Mouse (Mus musculus): ENCODE measurements around the gene Mrps21. TPM values are rescaled to one million over a fixed set of nuclear protein-coding genes. Genes with fewer than 3 reads are reported as not detected.
A peak's percentile ranks its signal among the peaks of the same experiment; 100 is the strongest.
"Not testable (repeated sequence)": the region's sequence is repeated elsewhere in the genome, so short reads cannot be mapped to it uniquely, and the experiment has no call there.

Gene Mrps21
- polyA plus RNA-seq, 1 experiment from 2014 or later: 354 TPM

- peak; percentile 25 for TF ChIP-seq CTCF (IDR thresholded peaks at IDR 0.05)
- H3K27me3 ChIP-seq; in situ Hi-C loops (cut with MboI; ENCODE audit: low pct_unique_long_range_greater_than_20kb); ATAC-seq; DNase-seq (ENCODE audit: low read depth, low spot score): not testable (repeated sequence)
- ChIA-PET POLR2A (interaction anchor here (0.6 to 0.7 kb wide), 4 partner anchors 9 to 174 kb away, joined by 3 to 6 read pairs (median 4); no protein-coding TSS in a partner anchor), CTCF (interaction anchor here (1.3 kb wide), 1 partner anchor 183 kb away, joined by 3 read pairs; no protein-coding TSS in a partner anchor)
These were observed 13.0 kb downstream of the Mrps21 start for GRCm38 (mm10) chr3:95858278-95858677.

GRCm38 (mm10) chr3:95857050-95857449, 14.3 kb downstream of the Mrps21 start:
- in situ Hi-C loops (cut with MboI; ENCODE audit: low pct_unique_long_range_greater_than_20kb); DNase-seq (ENCODE audit: low read depth, low spot score); H3K27me3 ChIP-seq; ATAC-seq: not testable (repeated sequence)
- POLR2A ChIA-PET: interaction anchor here (1.8 kb wide), 1 partner anchor 13 kb away, joined by 5 read pairs; no protein-coding TSS in a partner anchor
- CTCF ChIA-PET: interaction anchor here (1.3 kb wide), 1 partner anchor 107 kb away, joined by 6 read pairs; no protein-coding TSS in a partner anchor

GRCm38 (mm10) chr3:95856115-95856514, 15.2 kb downstream of the Mrps21 start:
- in situ Hi-C loops (cut with MboI; ENCODE audit: low pct_unique_long_range_greater_than_20kb): no loop called here
- peak; percentile 14 for ATAC-seq
- H3K27me3 ChIP-seq: no peaks in the 10 kb centered on the region
- POLR2A ChIA-PET: interaction anchor here (0.7 to 1.8 kb wide), 4 partner anchors 13 to 406 kb away, joined by 3 to 5 read pairs (median 4); no protein-coding TSS in a partner anchor
- CTCF ChIA-PET: interaction anchor here (1.3 kb wide), 1 partner anchor 108 kb away, joined by 6 read pairs; no protein-coding TSS in a partner anchor
- no peak for TF ChIP-seq CTCF (IDR thresholded peaks at IDR 0.05)
- no peak for DNase-seq (ENCODE audit: low read depth, low spot score)

- no peak for TF ChIP-seq CTCF (IDR thresholded peaks at IDR 0.05)
- H3K27me3 ChIP-seq: no peaks in the 10 kb centered on the region
- peak; percentile 80 for ATAC-seq
- ChIA-PET CTCF (interaction anchor here (1.3 kb wide), 1 partner anchor 108 kb away, joined by 6 read pairs; no protein-coding TSS in a partner anchor), POLR2A (interaction anchor here (0.7 to 1.8 kb wide), 4 partner anchors 13 to 406 kb away, joined by 3 to 5 read pairs (median 4); no protein-coding TSS in a partner anchor)
- in situ Hi-C loops (cut with MboI; ENCODE audit: low pct_unique_long_range_greater_than_20kb): no loop called here
- DNase-seq (ENCODE audit: low read depth, low spot score): peak; percentile 82
These were observed 15.7 kb downstream of the Mrps21 start, which contains the start of gene Prpf3 for GRCm38 (mm10) chr3:95855502-95856089. TSS of gene Prpf3 (minus strand) at chr3:95855885.

- H3K27me3 ChIP-seq: no peaks in the 10 kb centered on the region
- CTCF ChIA-PET: no interaction called here
- no peak for TF ChIP-seq CTCF (IDR thresholded peaks at IDR 0.05)
- DNase-seq (ENCODE audit: low read depth, low spot score) (no peak), ATAC-seq (no peak)
- in situ Hi-C loops (cut with MboI; ENCODE audit: low pct_unique_long_range_greater_than_20kb): no loop called here
- POLR2A ChIA-PET: no interaction called here
These were observed 20.0 kb downstream of the Mrps21 start for GRCm38 (mm10) chr3:95851317-95851716.

- CTCF ChIA-PET: interaction anchor here (1.0 kb wide), 1 partner anchor 116 kb away, joined by 4 read pairs; no protein-coding TSS in a partner anchor
- in situ Hi-C loops (cut with MboI; ENCODE audit: low pct_unique_long_range_greater_than_20kb): no loop called here
- POLR2A ChIA-PET: interaction anchor here (0.7 to 0.8 kb wide), 2 partner anchors 17 to 23 kb away, joined by 3 read pairs; no protein-coding TSS in a partner anchor
- no peak for DNase-seq (ENCODE audit: low read depth, low spot score)
- no peak for ATAC-seq
- no peak for TF ChIP-seq CTCF (IDR thresholded peaks at IDR 0.05)
- no peaks in the 10 kb centered on the region for H3K27me3 ChIP-seq
These were observed 20.7 kb downstream of the Mrps21 start for GRCm38 (mm10) chr3:95850611-95851010.

GRCm38 (mm10) chr3:95842503-95843214, 28.7 kb downstream of the Mrps21 start:
- ATAC-seq: no peak
- no peak for DNase-seq (ENCODE audit: low read depth, low spot score)
- TF ChIP-seq CTCF (IDR thresholded peaks at IDR 0.05): peak; percentile 60
- no peaks in the 10 kb centered on the region for H3K27me3 ChIP-seq
- POLR2A ChIA-PET: interaction anchor here (0.7 kb wide), 1 partner anchor 25 kb away, joined by 6 read pairs; no protein-coding TSS in a partner anchor
- in situ Hi-C loops (cut with MboI; ENCODE audit: low pct_unique_long_range_greater_than_20kb): no loop called here
- CTCF ChIA-PET: interaction anchor here (0.6 to 3.6 kb wide), 7 partner anchors 10 to 820 kb away, joined by 3 to 11 read pairs (median 3); no protein-coding TSS in a partner anchor

- no peak for ATAC-seq
- POLR2A ChIA-PET: no interaction called here
- no peak for DNase-seq (ENCODE audit: low read depth, low spot score)
- TF ChIP-seq CTCF (IDR thresholded peaks at IDR 0.05): no peak
- in situ Hi-C loops (cut with MboI; ENCODE audit: low pct_unique_long_range_greater_than_20kb): loop anchor here (10.0 kb wide), 1 partner anchor 324 kb away; no protein-coding TSS in a partner anchor
- CTCF ChIA-PET: interaction anchor here (1.2 to 1.8 kb wide), 2 partner anchors 8 to 18 kb away, joined by 3 to 5 read pairs; no protein-coding TSS in a partner anchor
- H3K27me3 ChIP-seq: no peaks in the 10 kb centered on the region
These were observed 32.1 kb downstream of the Mrps21 start for GRCm38 (mm10) chr3:95839250-95839649.

- H3K27me3 ChIP-seq: no peaks in the 10 kb centered on the region
- peak; percentile 2 for TF ChIP-seq CTCF (IDR thresholded peaks at IDR 0.05)
- DNase-seq (ENCODE audit: low read depth, low spot score) (no peak), ATAC-seq (no peak)
- in situ Hi-C loops (cut with MboI; ENCODE audit: low pct_unique_long_range_greater_than_20kb): no loop called here
- POLR2A ChIA-PET: no interaction called here
- CTCF ChIA-PET: interaction anchor here (1.3 to 1.9 kb wide), 2 partner anchors 9 to 12 kb away, joined by 3 to 11 read pairs; no protein-coding TSS in a partner anchor
These were observed 42.3 kb downstream of the Mrps21 start for GRCm38 (mm10) chr3:95829053-95829452.

- in situ Hi-C loops (cut with MboI; ENCODE audit: low pct_unique_long_range_greater_than_20kb): no loop called here
- no peaks in the 10 kb centered on the region for H3K27me3 ChIP-seq
- DNase-seq (ENCODE audit: low read depth, low spot score): no peak
- no peak for ATAC-seq
- no peak for TF ChIP-seq CTCF (IDR thresholded peaks at IDR 0.05)
- ChIA-PET POLR2A (interaction anchor here (0.6 kb wide), 1 partner anchor 154 kb away, joined by 6 read pairs; no protein-coding TSS in a partner anchor), CTCF (interaction anchor here (0.8 to 1.0 kb wide), 2 partner anchors 10 to 16 kb away, joined by 3 read pairs; no protein-coding TSS in a partner anchor)
These were observed 45.0 kb downstream of the Mrps21 start for GRCm38 (mm10) chr3:95826275-95826674.

All from Patski (cell line).